Mouse (Mus musculus) ovary, adult 2 months (tissue): ENCODE measurements around the gene Tnfsf4. TPM values are rescaled to one million over a fixed set of nuclear protein-coding genes. Genes with fewer than 3 reads are reported as not detected.

ENCODE experiments used
- polyA plus RNA-seq: library from polyadenylated mRNA; depleted of rRNA; stranded (reverse); fragments of >200 nt; gene quantifications from 2 replicates; pipeline ENCODE4 v1.2.3, GENCODE M21; 2012; rRNA removed

The Tnfsf4 gene
- polyA plus RNA-seq, result not detected in 2 replicates

DNA sequence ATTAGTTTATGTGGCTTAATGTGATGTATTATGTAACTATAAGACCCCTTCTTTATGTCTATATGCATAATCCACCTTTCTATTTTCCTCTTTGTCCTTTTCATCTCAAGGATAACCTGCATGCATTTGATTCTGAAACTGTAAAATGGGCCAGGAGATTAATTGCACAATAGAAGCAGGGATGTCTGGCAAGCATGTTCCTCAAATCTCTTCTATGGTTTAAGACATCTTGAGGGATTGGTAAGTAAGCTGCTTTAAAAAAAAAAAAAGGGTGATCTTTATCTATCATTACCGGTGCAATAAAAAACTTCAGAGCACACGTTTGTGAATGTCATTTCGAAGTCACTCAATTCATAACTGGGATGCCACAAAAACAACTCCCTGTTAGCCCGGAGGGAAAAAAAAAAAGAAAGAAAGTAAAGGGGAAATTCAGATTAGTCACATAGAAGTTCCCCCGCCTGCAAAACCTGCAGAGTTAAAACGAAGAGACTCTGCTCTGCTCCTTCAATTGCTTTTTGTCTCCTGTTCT is at the start of gene Tnfsf4:
Gene Tnfsf4, plus strand, starts transcription at position 479 of the 529 bp plus-strand sequence.

Other genes starting within 250 kb of the Tnfsf4 start
- not detected in 2 replicates for gene Tex50, start 236.1 kb upstream of the Tnfsf4 start, polyA plus RNA-seq
- 47.7 and 79.2 TPM in 2 replicates for gene Prdx6, start 144.2 kb upstream of the Tnfsf4 start, polyA plus RNA-seq
- gene Tnfsf18, start 99.2 kb downstream of the Tnfsf4 start, polyA plus RNA-seq, result not detected in 2 replicates